Mouse (Mus musculus) kidney, embryonic 14.5 days (tissue): ENCODE results near the gene Tex29. TPM values are rescaled to one million over a fixed set of nuclear protein-coding genes. Genes with fewer than 3 reads are reported as not detected.

Experiments used
- ATAC-seq: fragments of 200-750 bp; cut with Nextera tagmentation; 2 replicates; pipeline ENCODE4 v1.8.0; 2017; ENCODE audit warnings: moderate number of reproducible peaks, mild to moderate bottlenecking, moderate TSS enrichment, moderate library complexity; ENCODE audit not compliant: low FRiP score, low TSS enrichment
- H3K27ac ChIP-seq: fragments of 300-500 bp; sonication (generic); 2 replicates; pipeline ENCODE4 v1.5.1; 2014; ENCODE audit warnings: low read depth, mild to moderate bottlenecking, low read length, moderate library complexity, mixed read lengths
- H3K27me3 ChIP-seq: fragments of 300-500 bp; sonication (generic); 2 replicates; pipeline ENCODE4 v1.6.1; 2014; ENCODE audit warnings: mild to moderate bottlenecking, low read length; ENCODE audit not compliant: control insufficient read depth, insufficient read depth
- H3K36me3 ChIP-seq: fragments of 300-500 bp; sonication (generic); 2 replicates; pipeline ENCODE4 v1.6.1; 2014; ENCODE audit warnings: low read length, mixed read lengths; ENCODE audit not compliant: control insufficient read depth, insufficient read depth
- H3K4me1 ChIP-seq: fragments of 300-500 bp; sonication (generic); 2 replicates; pipeline ENCODE4 v1.6.1; 2014; ENCODE audit warnings: low read length, mixed read lengths; ENCODE audit not compliant: control insufficient read depth, insufficient read depth
- H3K4me2 ChIP-seq: fragments of 300-500 bp; sonication (generic); replicated peaks from 2 replicates; pipeline ENCODE4 v1.6.1; 2014; ENCODE audit warnings: low read depth, mild to moderate bottlenecking, low read length
- H3K4me3 ChIP-seq: fragments of 300-500 bp; sonication (generic); 2 replicates; pipeline ENCODE4 v1.5.1; 2014; ENCODE audit warnings: mild to moderate bottlenecking, low read length
- H3K9ac ChIP-seq: fragments of 300-500 bp; sonication (generic); 2 replicates; pipeline ENCODE4 v1.6.1; 2014; ENCODE audit warnings: low read depth, mild to moderate bottlenecking, low read length, moderate library complexity
- H3K9me3 ChIP-seq: fragments of 300-500 bp; sonication (generic); 2 replicates; pipeline ENCODE4 v1.6.1; 2016; ENCODE audit warnings: low read length; ENCODE audit not compliant: control insufficient read depth
- WGBS: fragments of 180-500 bp; shearing (Covaris S2); extraction: QIAGEN DNeasy Blood & Tissue Kit; methylation state at CpG from one replicate; pipeline ENCODE4 v1.1.7; 2014; 5-methylcytosine and 5-hydroxymethylcytosine counted together
- polyA plus RNA-seq: library from polyadenylated mRNA; unstranded; fragments of >200 nt; fragmentation: Nextera tagmentation; extraction: Ambion mirVana; gene quantifications from 2 replicates; pipeline ENCODE4 v1.2.1, GENCODE M21; 2014

Tex29 gene
- polyA plus RNA-seq, 1 experiment from 2014 or later: not detected

DNA sequence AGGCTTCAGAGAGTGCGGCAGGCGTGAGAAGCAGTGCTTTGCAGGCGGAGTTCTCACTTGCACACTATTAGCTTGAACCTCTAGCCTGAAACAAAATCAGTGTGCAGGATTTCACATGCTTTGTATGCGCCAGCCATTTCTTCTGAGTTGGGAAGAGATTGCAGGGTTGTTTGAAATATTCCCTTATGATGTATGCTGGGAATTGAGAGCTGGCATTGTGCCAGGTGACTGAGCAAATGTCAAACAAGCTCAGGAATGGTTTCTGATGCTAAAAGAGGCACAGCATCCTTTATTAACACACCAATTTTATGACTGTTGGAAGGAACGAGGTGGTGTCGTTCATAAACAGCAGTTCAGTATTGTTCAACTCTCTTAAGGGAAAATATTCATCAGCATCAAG is 34.0 kb upstream of the Tex29 start:
- Histone ChIP-seq H3K9ac (no peak overlapping the region), H3K27ac (no peak overlapping the region), H3K9me3 (no peaks in the 10 kb centered on the region), H3K36me3 (peaks cover 82% of the 10 kb centered on the region), H3K4me2 (no peak overlapping the region), H3K4me3 (no peak overlapping the region), H3K27me3 (no peaks in the 10 kb centered on the region), H3K4me1 (no peaks in the 10 kb centered on the region)
- 89% methylated on average over 6 of the region's 6 CpGs for WGBS
- no peak for ATAC-seq

- 84% methylated on average over 3 of the region's 3 CpGs for WGBS
- Histone ChIP-seq H3K9ac (no peak overlapping the region), H3K4me2 (no peak overlapping the region), H3K4me1 (no peaks in the 10 kb centered on the region), H3K9me3 (no peaks in the 10 kb centered on the region), H3K4me3 (no peak overlapping the region), H3K27me3 (no peaks in the 10 kb centered on the region), H3K27ac (no peak overlapping the region), H3K36me3 (peaks cover 87% of the 10 kb centered on the region)
- no peak for ATAC-seq
These were observed 32.9 kb upstream of the Tex29 start for GRCm38 (mm10) chr8:11807361-11807760.

DNA sequence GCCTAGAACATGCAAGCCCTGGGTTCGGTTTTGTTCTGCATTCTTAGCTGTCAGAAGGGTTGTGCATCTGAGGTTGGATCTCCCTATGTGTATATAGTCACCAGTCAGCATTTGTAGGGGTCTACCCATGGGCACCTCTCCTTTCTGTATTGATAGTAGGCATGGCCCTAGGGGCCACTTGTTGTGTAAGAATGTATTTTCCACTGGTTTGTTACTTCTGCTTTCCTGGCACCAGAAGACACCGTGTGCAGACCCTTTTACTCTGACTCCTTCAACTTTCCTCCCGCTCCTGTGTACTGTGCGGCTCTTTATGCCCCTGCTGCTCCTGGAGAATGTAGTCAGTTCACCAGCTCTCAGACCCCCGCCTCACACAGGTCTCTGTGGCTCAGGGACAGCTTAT is 32.2 kb upstream of the Tex29 start:
- H3K27me3 ChIP-seq: no peaks in the 10 kb centered on the region
- H3K27ac ChIP-seq: no peak overlapping the region
- H3K9ac ChIP-seq: no peak overlapping the region
- 89% methylated on average over 5 of the region's 5 CpGs for WGBS
- peaks cover 88% of the 10 kb centered on the region for H3K36me3 ChIP-seq
- no peak overlapping the region for H3K4me2 ChIP-seq
- H3K9me3 ChIP-seq: no peaks in the 10 kb centered on the region
- H3K4me3 ChIP-seq: no peak overlapping the region
- H3K4me1 ChIP-seq: no peaks in the 10 kb centered on the region
- ATAC-seq: no peak

GRCm38 (mm10) chr8:11810426-11810825 is 29.8 kb upstream of the Tex29 start:
- Histone ChIP-seq H3K4me2 (no peak overlapping the region), H3K27ac (no peak overlapping the region), H3K4me3 (no peak overlapping the region), H3K9me3 (no peaks in the 10 kb centered on the region), H3K27me3 (no peaks in the 10 kb centered on the region), H3K4me1 (no peaks in the 10 kb centered on the region), H3K36me3 (peaks cover 85% of the 10 kb centered on the region), H3K9ac (no peak overlapping the region)
- no peak for ATAC-seq
- 91% methylated on average over 5 of the region's 5 CpGs for WGBS

- Histone ChIP-seq H3K9me3 (no peaks in the 10 kb centered on the region), H3K36me3 (peaks cover 86% of the 10 kb centered on the region), H3K4me1 (no peaks in the 10 kb centered on the region), H3K27ac (no peak overlapping the region), H3K4me2 (no peak overlapping the region), H3K27me3 (no peaks in the 10 kb centered on the region), H3K4me3 (no peak overlapping the region), H3K9ac (no peak overlapping the region)
- WGBS: 91% methylated on average over 7 of the region's 7 CpGs
- ATAC-seq: no peak
These were observed 26.5 kb upstream of the Tex29 start for GRCm38 (mm10) chr8:11813801-11814200.

- no peak for ATAC-seq
- no peak overlapping the region for H3K4me3 ChIP-seq
- no peak overlapping the region for H3K4me2 ChIP-seq
- no peaks in the 10 kb centered on the region for H3K27me3 ChIP-seq
- no peaks in the 10 kb centered on the region for H3K4me1 ChIP-seq
- no peaks in the 10 kb centered on the region for H3K9me3 ChIP-seq
- no peak overlapping the region for H3K27ac ChIP-seq
- no peak overlapping the region for H3K9ac ChIP-seq
- peaks cover 86% of the 10 kb centered on the region for H3K36me3 ChIP-seq
- 92% methylated on average over 7 of the region's 7 CpGs for WGBS
These were observed 25.1 kb upstream of the Tex29 start for GRCm38 (mm10) chr8:11815206-11815605.

- no peak overlapping the region for H3K27ac ChIP-seq
- no peaks in the 10 kb centered on the region for H3K4me1 ChIP-seq
- no peaks in the 10 kb centered on the region for H3K9me3 ChIP-seq
- peaks cover 91% of the 10 kb centered on the region for H3K36me3 ChIP-seq
- no peak overlapping the region for H3K4me3 ChIP-seq
- no peak overlapping the region for H3K4me2 ChIP-seq
- H3K9ac ChIP-seq: no peak overlapping the region; the same call in 1 of the 2 replicates
- H3K27me3 ChIP-seq: no peaks in the 10 kb centered on the region
- peak; percentile 26; the same call in 1 of the 2 replicates for ATAC-seq
- 95% methylated on average over 5 of the region's 5 CpGs for WGBS
These were observed 20.1 kb upstream of the Tex29 start for GRCm38 (mm10) chr8:11820136-11820535.

DNA sequence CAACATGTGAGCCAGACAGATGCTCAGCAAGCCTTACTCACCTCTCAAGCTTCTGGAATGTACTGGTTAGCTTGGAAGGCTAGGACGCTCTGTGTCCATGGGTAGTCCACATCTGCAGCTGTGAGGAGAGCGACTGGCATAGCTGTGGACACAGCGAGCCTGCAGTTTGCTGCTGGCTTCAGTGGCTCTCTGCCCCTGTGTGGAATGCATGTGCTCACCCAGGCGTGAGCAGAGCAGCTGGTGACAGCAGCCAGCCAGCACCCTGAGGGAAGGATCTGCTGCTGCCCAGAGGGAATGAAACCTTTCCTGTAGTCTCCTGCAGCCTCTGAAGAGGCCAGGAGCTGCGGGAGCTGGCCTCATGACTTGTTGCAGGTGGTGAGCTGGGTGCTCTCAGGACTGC is 19.7 kb upstream of the Tex29 start:
- H3K9ac ChIP-seq: no peak overlapping the region; the same call in 1 of the 2 replicates
- no peak overlapping the region for H3K4me2 ChIP-seq
- peak; percentile 65; the same call in 1 of the 2 replicates for ATAC-seq
- H3K27me3 ChIP-seq: no peaks in the 10 kb centered on the region
- no peak overlapping the region for H3K4me3 ChIP-seq
- no peaks in the 10 kb centered on the region for H3K4me1 ChIP-seq
- H3K27ac ChIP-seq: no peak overlapping the region
- 69% methylated on average over 5 of the region's 5 CpGs for WGBS
- H3K36me3 ChIP-seq: peaks cover 91% of the 10 kb centered on the region
- H3K9me3 ChIP-seq: no peaks in the 10 kb centered on the region

- no peak overlapping the region for H3K9ac ChIP-seq
- H3K27ac ChIP-seq: no peak overlapping the region
- no peak overlapping the region for H3K4me2 ChIP-seq
- no peak for ATAC-seq
- no peaks in the 10 kb centered on the region for H3K27me3 ChIP-seq
- H3K9me3 ChIP-seq: no peaks in the 10 kb centered on the region
- no peak overlapping the region for H3K4me3 ChIP-seq
- no peaks in the 10 kb centered on the region for H3K4me1 ChIP-seq
- peaks cover 86% of the 10 kb centered on the region for H3K36me3 ChIP-seq
- 93% methylated on average over 14 of the region's 14 CpGs for WGBS
These were observed 18.6 kb upstream of the Tex29 start for GRCm38 (mm10) chr8:11821451-11822206.
